Mouse (Mus musculus): Measurements from ENCODE around the gene Fkbp9.

DNA sequence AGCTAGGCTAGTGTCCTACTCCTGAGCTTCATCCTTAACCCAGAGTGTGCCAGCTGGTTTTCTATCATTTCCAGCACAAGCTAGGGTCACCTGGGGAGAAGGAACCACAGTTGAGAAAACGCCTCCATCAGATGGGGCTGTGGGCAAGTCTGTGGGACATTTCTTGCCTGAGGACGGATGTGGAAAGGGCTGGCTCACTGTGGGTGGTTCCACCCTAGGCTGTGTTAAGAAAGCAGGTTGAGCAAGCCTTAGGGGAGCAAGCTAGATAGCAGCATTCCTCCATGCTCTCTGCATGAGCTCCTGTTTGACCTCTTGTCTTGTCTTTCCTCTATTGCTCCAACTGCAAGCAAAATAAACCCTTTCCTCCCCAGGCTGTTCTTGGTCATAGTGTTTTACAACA is 58.9 kb downstream of the Fkbp9 start:
- TF ChIP-seq CTCF (IDR thresholded peaks at IDR 0.05; ENCODE audit: low read depth, low read length) (no peak), POLR2AphosphoS5 (IDR thresholded peaks at IDR 0.05; ENCODE audit: insufficient replicate concordance, low read depth, low read length) (no peak), TAL1 (conservative IDR thresholded peaks at IDR 0.05; ENCODE audit: low read depth, low read length) (no peak)
